Mouse (Mus musculus): Measurements from ENCODE around the gene Psenen. TPM values are rescaled to one million over a fixed set of nuclear protein-coding genes. Genes with fewer than 3 reads are reported as not detected.

The Psenen gene
- polyA plus RNA-seq, 1 experiment from 2014 or later = 190 TPM

GRCm38 (mm10) chr7:30604424-30604823 lies 41.0 kb upstream of the Psenen start:
- H3K9me3 ChIP-seq (replicated peaks; ENCODE audit: low read length) = no peaks in the 10 kb centered on the region
- H3K4me2 ChIP-seq (ENCODE audit: low read length) = no peak overlapping the region
- 0 out of 2 replicates have a peak, but pooled peaks cover 5% of the 10 kb centered on the region for H3K4me1 ChIP-seq (replicated peaks; ENCODE audit: insufficient read depth, low read length)
- no peak overlapping the region for H3K27ac ChIP-seq
- 40% methylated on average over 8 of the region's 8 CpGs for WGBS
- no peaks in the 10 kb centered on the region for H3K27me3 ChIP-seq (ENCODE audit: insufficient read depth, low read length)
- H3K9ac ChIP-seq (ENCODE audit: low read depth, low read length) = no peak overlapping the region
- ATAC-seq (replicated peaks; ENCODE audit: low FRiP score, low read depth) (no peak), DNase-seq (ENCODE audit: low spot score) (no peak)
- TF ChIP-seq CTCF (IDR thresholded peaks at IDR 0.05; ENCODE audit: low read depth) = no peak
- no peak overlapping the region for H3K4me3 ChIP-seq (replicated peaks; ENCODE audit: low read depth, low read length)
- no peaks in the 10 kb centered on the region for H3K36me3 ChIP-seq (ENCODE audit: insufficient read depth, low read length)

- 0 out of 2 replicates have a peak, but pooled peaks cover 5% of the 10 kb centered on the region for H3K4me1 ChIP-seq (replicated peaks; ENCODE audit: insufficient read depth, low read length)
- no peak overlapping the region for H3K9ac ChIP-seq (ENCODE audit: low read depth, low read length)
- WGBS = 16% methylated on average over 3 of the region's 3 CpGs
- peak; percentile 72 for DNase-seq (ENCODE audit: low spot score)
- no peaks in the 10 kb centered on the region for H3K36me3 ChIP-seq (ENCODE audit: insufficient read depth, low read length)
- H3K27me3 ChIP-seq (ENCODE audit: insufficient read depth, low read length) = no peaks in the 10 kb centered on the region
- peak overlapping the region; percentile 60 for H3K27ac ChIP-seq
- H3K9me3 ChIP-seq (replicated peaks; ENCODE audit: low read length) = no peaks in the 10 kb centered on the region
- peak; percentile 74 for ATAC-seq (replicated peaks; ENCODE audit: low FRiP score, low read depth)
- no peak for TF ChIP-seq CTCF (IDR thresholded peaks at IDR 0.05; ENCODE audit: low read depth)
- no peak overlapping the region for H3K4me2 ChIP-seq (ENCODE audit: low read length)
- no peak overlapping the region for H3K4me3 ChIP-seq (replicated peaks; ENCODE audit: low read depth, low read length)
These were observed 39.2 kb upstream of the Psenen start for GRCm38 (mm10) chr7:30602583-30602982.

- DNase-seq (ENCODE audit: low spot score) (no peak), ATAC-seq (replicated peaks; ENCODE audit: low FRiP score, low read depth) (no peak)
- Histone ChIP-seq H3K27me3 (ENCODE audit: insufficient read depth, low read length) (no peaks in the 10 kb centered on the region), H3K27ac (peak overlapping the region; percentile 64), H3K9ac (ENCODE audit: low read depth, low read length) (no peak overlapping the region), H3K4me3 (replicated peaks; ENCODE audit: low read depth, low read length) (no peak overlapping the region), H3K9me3 (replicated peaks; ENCODE audit: low read length) (no peaks in the 10 kb centered on the region), H3K36me3 (ENCODE audit: insufficient read depth, low read length) (no peaks in the 10 kb centered on the region), H3K4me1 (replicated peaks; ENCODE audit: insufficient read depth, low read length) (0 out of 2 replicates have a peak, but pooled peaks cover 5% of the 10 kb centered on the region), H3K4me2 (ENCODE audit: low read length) (no peak overlapping the region)
- 68% methylated on average over 7 of the region's 7 CpGs for WGBS
- no peak for TF ChIP-seq CTCF (IDR thresholded peaks at IDR 0.05; ENCODE audit: low read depth)
These were observed 37.2 kb upstream of the Psenen start for GRCm38 (mm10) chr7:30600651-30601050.

- no peak overlapping the region for H3K4me2 ChIP-seq (ENCODE audit: low read length)
- no peaks in the 10 kb centered on the region for H3K27me3 ChIP-seq (ENCODE audit: insufficient read depth, low read length)
- peak; percentile 89 for DNase-seq (ENCODE audit: low spot score)
- TF ChIP-seq CTCF (IDR thresholded peaks at IDR 0.05; ENCODE audit: low read depth) = no peak
- no peaks in the 10 kb centered on the region for H3K9me3 ChIP-seq (replicated peaks; ENCODE audit: low read length)
- no peak overlapping the region for H3K4me3 ChIP-seq (replicated peaks; ENCODE audit: low read depth, low read length)
- 0 out of 2 replicates have a peak, but pooled peaks cover 5% of the 10 kb centered on the region for H3K4me1 ChIP-seq (replicated peaks; ENCODE audit: insufficient read depth, low read length)
- ATAC-seq (replicated peaks; ENCODE audit: low FRiP score, low read depth) = peak; percentile 95
- peak overlapping the region; percentile 75 for H3K27ac ChIP-seq
- H3K9ac ChIP-seq (ENCODE audit: low read depth, low read length) = no peak overlapping the region
- H3K36me3 ChIP-seq (ENCODE audit: insufficient read depth, low read length) = no peaks in the 10 kb centered on the region
- WGBS = 1% methylated on average over 16 of the region's 16 CpGs
These were observed 36.5 kb upstream of the Psenen start for GRCm38 (mm10) chr7:30599933-30600353.

GRCm38 (mm10) chr7:30598786-30599185 lies 35.4 kb upstream of the Psenen start, which contains the start of gene Zbtb32:
Zbtb32 (minus strand) TSS chr7:30598909.
- 94% methylated on average over 12 of the region's 12 CpGs for WGBS
- H3K4me2 ChIP-seq (ENCODE audit: low read length) = no peak within 1 kb of the TSS
- no peaks in the 10 kb centered on the region for H3K36me3 ChIP-seq (ENCODE audit: insufficient read depth, low read length)
- H3K9me3 ChIP-seq (replicated peaks; ENCODE audit: low read length) = no peaks in the 10 kb centered on the region
- TF ChIP-seq CTCF (IDR thresholded peaks at IDR 0.05; ENCODE audit: low read depth) = no peak
- no peaks in the 10 kb centered on the region for H3K27me3 ChIP-seq (ENCODE audit: insufficient read depth, low read length)
- peak within 1 kb of the TSS; percentile 75 for H3K27ac ChIP-seq
- DNase-seq (ENCODE audit: low spot score) (no peak), ATAC-seq (replicated peaks; ENCODE audit: low FRiP score, low read depth) (no peak)
- no peak within 1 kb of the TSS for H3K9ac ChIP-seq (ENCODE audit: low read depth, low read length)
- no peak within 1 kb of the TSS for H3K4me3 ChIP-seq (replicated peaks; ENCODE audit: low read depth, low read length)
- 0 out of 2 replicates have a peak, but pooled peaks cover 5% of the 10 kb centered on the region for H3K4me1 ChIP-seq (replicated peaks; ENCODE audit: insufficient read depth, low read length)

GRCm38 (mm10) chr7:30596811-30597210 lies 33.4 kb upstream of the Psenen start:
- DNase-seq (ENCODE audit: low spot score) (no peak), ATAC-seq (replicated peaks; ENCODE audit: low FRiP score, low read depth) (no peak)
- no peak for TF ChIP-seq CTCF (IDR thresholded peaks at IDR 0.05; ENCODE audit: low read depth)
- Histone ChIP-seq H3K4me1 (replicated peaks; ENCODE audit: insufficient read depth, low read length) (no peaks in the 10 kb centered on the region), H3K9ac (ENCODE audit: low read depth, low read length) (no peak overlapping the region), H3K9me3 (replicated peaks; ENCODE audit: low read length) (no peaks in the 10 kb centered on the region), H3K36me3 (ENCODE audit: insufficient read depth, low read length) (no peaks in the 10 kb centered on the region), H3K4me3 (replicated peaks; ENCODE audit: low read depth, low read length) (no peak overlapping the region), H3K4me2 (ENCODE audit: low read length) (no peak overlapping the region), H3K27ac (no peak overlapping the region), H3K27me3 (ENCODE audit: insufficient read depth, low read length) (no peaks in the 10 kb centered on the region)
- 73% methylated on average over 5 of the region's 5 CpGs for WGBS

- 85% methylated on average over 5 of the region's 5 CpGs for WGBS
- no peaks in the 10 kb centered on the region for H3K36me3 ChIP-seq (ENCODE audit: insufficient read depth, low read length)
- no peak for TF ChIP-seq CTCF (IDR thresholded peaks at IDR 0.05; ENCODE audit: low read depth)
- H3K9ac ChIP-seq (ENCODE audit: low read depth, low read length) = no peak overlapping the region
- no peak overlapping the region for H3K4me3 ChIP-seq (replicated peaks; ENCODE audit: low read depth, low read length)
- no peak for ATAC-seq (replicated peaks; ENCODE audit: low FRiP score, low read depth)
- H3K27ac ChIP-seq = no peak overlapping the region
- no peak for DNase-seq (ENCODE audit: low spot score)
- H3K9me3 ChIP-seq (replicated peaks; ENCODE audit: low read length) = no peaks in the 10 kb centered on the region
- no peaks in the 10 kb centered on the region for H3K4me1 ChIP-seq (replicated peaks; ENCODE audit: insufficient read depth, low read length)
- H3K27me3 ChIP-seq (ENCODE audit: insufficient read depth, low read length) = no peaks in the 10 kb centered on the region
- no peak overlapping the region for H3K4me2 ChIP-seq (ENCODE audit: low read length)
These were observed 32.7 kb upstream of the Psenen start for GRCm38 (mm10) chr7:30596093-30596492.

Data from kidney, postnatal 0 days (tissue).